Mouse (Mus musculus) telencephalon, adult 2 months (tissue): Measurements from ENCODE around the gene Slc25a53.
"Not testable (repeated sequence)": the region's sequence is repeated elsewhere in the genome, so short reads cannot be mapped to it uniquely, and the experiment has no call there.

Experiments used
- DNase-seq: peaks from one replicate; pipeline ENCODE4 v3.0.0-alpha.2; 2011; ENCODE audit warnings: low read depth, low spot score

The Slc25a53 gene

GRCm38 (mm10) chrX:136959688-136960087, 78.4 kb downstream of the Slc25a53 start:
- DNase-seq: no peak

- not testable (repeated sequence) for DNase-seq
Measured at GRCm38 (mm10) chrX:136958300-136958699, 79.8 kb downstream of the Slc25a53 start.

- peak; percentile 62 for DNase-seq
Measured at GRCm38 (mm10) chrX:136957583-136958279, 80.4 kb downstream of the Slc25a53 start.

GRCm38 (mm10) chrX:136937985-136938384, 100.1 kb downstream of the Slc25a53 start:
- no peak for DNase-seq
